Mouse (Mus musculus): ENCODE measurements at regions not wholly inside any gene's neighbourhood (a gene's known extent, or its start where the extent isn't known, plus 50 kb on each side); places are given as distances from the start of the nearest gene placed in this dataset.

DNA sequence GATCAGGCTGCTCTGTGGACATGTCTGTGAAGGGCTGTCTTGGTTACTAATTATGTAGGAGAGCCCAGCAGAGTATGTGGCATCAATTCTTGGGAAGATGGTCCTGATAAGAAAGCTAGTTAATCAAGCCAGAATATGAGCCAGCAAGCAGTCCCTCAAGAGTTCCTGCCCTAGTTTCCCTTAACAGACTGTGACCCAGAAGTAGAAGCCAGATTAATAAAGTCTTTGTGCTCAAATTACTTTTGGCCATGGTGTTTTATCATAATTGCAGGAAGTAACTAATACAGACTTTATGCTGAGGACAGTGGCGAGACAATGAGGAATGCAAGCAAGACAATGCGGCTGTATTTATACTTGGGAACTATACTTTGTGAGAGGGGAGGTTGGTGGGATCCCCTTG is 211.3 kb upstream of the Gm26657 start:
- no peak for TF ChIP-seq CTCF (conservative IDR thresholded peaks at IDR 0.05; ENCODE audit: low read length)
- TF ChIP-seq POU5F1 (IDR thresholded peaks at IDR 0.05; ENCODE audit: borderline replicate concordance, low read length): no peak

All from E14TG2a.4 (cell line).